Mouse (Mus musculus) neural tube, embryonic 12.5 days (tissue): ENCODE data around the gene Olfr1032. TPM values are rescaled to one million over a fixed set of nuclear protein-coding genes. Genes with fewer than 3 reads are reported as not detected.
"Not testable (repeated sequence)": the region's sequence is repeated elsewhere in the genome, so short reads cannot be mapped to it uniquely, and the experiment has no call there.

Source experiments
- ATAC-seq: fragments of 200-750 bp; cut with Nextera tagmentation; 2 replicates; pipeline ENCODE4 v1.8.0; 2017; ENCODE audit warnings: low read depth, mild to moderate bottlenecking, moderate TSS enrichment, moderate library complexity; ENCODE audit not compliant: low FRiP score
- H3K27ac ChIP-seq: fragments of 300-500 bp; sonication (generic); 2 replicates; pipeline ENCODE4 v1.5.1; 2016
- H3K27me3 ChIP-seq: fragments of 300-500 bp; sonication (generic); replicated peaks from 2 replicates; pipeline ENCODE4 v1.6.1; 2016; ENCODE audit warnings: mild to moderate bottlenecking
- H3K36me3 ChIP-seq: fragments of 300-500 bp; sonication (generic); 2 replicates; pipeline ENCODE4 v1.6.1; 2016; ENCODE audit warnings: mild to moderate bottlenecking
- H3K4me1 ChIP-seq: fragments of 300-500 bp; sonication (generic); 2 replicates; pipeline ENCODE4 v1.6.1; 2016
- H3K4me2 ChIP-seq: fragments of 300-500 bp; sonication (generic); replicated peaks from 2 replicates; pipeline ENCODE4 v1.6.1; 2016; ENCODE audit warnings: mild to moderate bottlenecking
- H3K4me3 ChIP-seq: fragments of 300-500 bp; sonication (generic); 2 replicates; pipeline ENCODE4 v1.5.1; 2016
- H3K9ac ChIP-seq: fragments of 300-500 bp; sonication (generic); 2 replicates; pipeline ENCODE4 v1.6.1; 2016; ENCODE audit warnings: mild to moderate bottlenecking
- H3K9me3 ChIP-seq: fragments of 300-500 bp; sonication (generic); 2 replicates; pipeline ENCODE4 v1.6.1; 2016; ENCODE audit warnings: mild to moderate bottlenecking
- WGBS: fragments of 180-500 bp; shearing (Covaris S2); methylation state at CpG from one replicate; pipeline ENCODE4 v1.1.7; 2016; 5-methylcytosine and 5-hydroxymethylcytosine counted together
- polyA plus RNA-seq: library from polyadenylated mRNA; unstranded; fragments of >200 nt; fragmentation: Nextera tagmentation; extraction: Ambion mirVana; gene quantifications from 2 replicates; pipeline ENCODE4 v1.2.1, GENCODE M21; 2016

The Olfr1032 gene
- polyA plus RNA-seq: not detected in 2 replicates

GRCm38 (mm10) chr2:86005240-86005639 is at the start of gene Olfr1032:
Olfr1032 (plus strand) TSS chr2:86005540.
- Histone ChIP-seq H3K4me3 (no peak within 1 kb of the TSS), H3K36me3 (no peaks in the 10 kb centered on the region), H3K27me3 (no peaks in the 10 kb centered on the region), H3K4me2 (no peak within 1 kb of the TSS), H3K9me3 (no peaks in the 10 kb centered on the region), H3K9ac (no peak within 1 kb of the TSS), H3K4me1 (no peaks in the 10 kb centered on the region), H3K27ac (no peak within 1 kb of the TSS)
- 89% methylated on average over 7 of the region's 7 CpGs for WGBS
- ATAC-seq: no peak

DNA sequence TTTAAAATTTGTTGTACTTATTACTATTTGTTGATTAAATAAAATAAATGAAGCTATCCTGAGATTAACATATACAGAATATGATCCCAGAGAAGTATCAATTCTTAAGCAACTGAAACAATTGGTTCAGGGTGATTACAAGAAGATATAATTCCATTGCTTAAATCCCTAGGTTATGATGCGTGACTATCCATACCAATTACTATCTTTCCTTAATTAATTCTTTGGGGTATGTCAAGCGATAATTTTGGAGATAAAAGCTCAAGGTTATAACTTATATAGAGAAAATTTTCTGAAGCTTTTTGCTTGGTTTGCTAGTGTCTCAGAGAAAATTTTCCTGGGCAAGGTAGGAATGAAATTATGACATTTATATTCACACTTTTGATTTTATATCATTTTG is 31.7 kb upstream of the Olfr1032 start, which contains the start of gene Olfr1029:
Gene Olfr1029 (plus strand): TSS at position 301 of the 400 bp plus-strand sequence.
- H3K36me3 ChIP-seq: no peaks in the 10 kb centered on the region
- no peak for ATAC-seq
- H3K4me3 ChIP-seq: no peak within 1 kb of the TSS
- no peak within 1 kb of the TSS for H3K27ac ChIP-seq
- 88% methylated on average over 2 of the region's 2 CpGs for WGBS
- no peak within 1 kb of the TSS for H3K4me2 ChIP-seq
- H3K9me3 ChIP-seq: no peaks in the 10 kb centered on the region
- no peaks in the 10 kb centered on the region for H3K27me3 ChIP-seq
- H3K4me1 ChIP-seq: no peaks in the 10 kb centered on the region
- H3K9ac ChIP-seq: no peak within 1 kb of the TSS

GRCm38 (mm10) chr2:85978976-85979375 is 26.4 kb upstream of the Olfr1032 start, which contains the start of gene Olfr1030:
Olfr1030 (plus strand) TSS chr2:85979276.
- 71% methylated on average over 1 of the region's 1 CpGs for WGBS

DNA sequence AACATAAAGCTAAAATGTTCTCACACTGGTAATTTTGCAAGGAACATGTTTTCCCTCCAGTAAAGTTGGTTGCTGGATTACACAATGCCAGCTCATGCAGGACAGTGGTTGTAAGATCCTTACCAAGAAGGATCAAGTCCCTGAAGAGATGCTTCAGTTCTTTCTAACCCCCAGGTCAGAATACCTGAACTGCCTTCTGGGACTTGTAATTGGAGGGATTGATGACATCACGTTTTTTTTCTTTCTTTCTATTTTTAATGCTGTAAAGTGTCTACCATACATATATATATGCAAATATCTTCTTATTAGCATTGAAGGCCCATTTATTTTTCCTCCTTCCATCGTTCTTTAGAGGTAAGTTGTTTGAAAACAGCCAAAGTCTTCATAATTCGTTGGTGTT is 15.3 kb upstream of the Olfr1032 start, which contains the start of gene Olfr1031:
Gene Olfr1031 (plus strand): TSS at position 301 of the 400 bp plus-strand sequence.
- 66% methylated on average over 3 of the region's 3 CpGs for WGBS
- Histone ChIP-seq H3K36me3 (no peaks in the 10 kb centered on the region), H3K27ac (no peak within 1 kb of the TSS), H3K9ac (no peak within 1 kb of the TSS), H3K27me3 (no peaks in the 10 kb centered on the region), H3K4me3 (no peak within 1 kb of the TSS), H3K4me2 (no peak within 1 kb of the TSS), H3K4me1 (no peaks in the 10 kb centered on the region), H3K9me3 (no peaks in the 10 kb centered on the region)
- ATAC-seq: no peak

More at GRCm38 (mm10) chr2:85978976-85979375, 26.4 kb upstream of the Olfr1032 start, which contains the start of gene Olfr1030:
- Histone ChIP-seq H3K4me2 (no peak within 1 kb of the TSS), H3K36me3 (no peaks in the 10 kb centered on the region), H3K27ac (no peak within 1 kb of the TSS), H3K27me3 (no peaks in the 10 kb centered on the region), H3K4me3 (no peak within 1 kb of the TSS), H3K9ac (no peak within 1 kb of the TSS), H3K9me3 (no peaks in the 10 kb centered on the region), H3K4me1 (no peaks in the 10 kb centered on the region)
- no peak for ATAC-seq

DNA sequence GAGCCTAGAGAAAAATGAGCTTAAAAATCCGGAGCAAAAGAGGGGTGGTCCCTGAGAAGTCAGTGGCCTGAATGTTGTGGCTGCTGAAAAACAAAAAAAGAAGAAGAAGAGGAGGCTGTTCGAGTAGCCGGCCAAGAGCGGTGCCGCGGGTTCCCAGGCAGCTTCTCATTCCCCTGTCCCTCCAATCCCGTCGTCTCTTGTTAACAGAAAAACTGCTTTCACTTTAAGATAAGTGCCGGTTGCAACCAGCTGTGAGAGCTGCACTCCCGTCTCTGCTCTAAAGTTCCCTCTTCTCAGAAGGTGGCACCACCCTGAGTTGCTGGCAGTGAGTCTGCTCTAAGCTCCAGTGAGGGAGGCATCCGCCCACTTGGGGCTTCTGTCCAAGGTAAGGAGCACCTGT is 15.1 kb downstream of the Olfr1032 start, which contains the start of gene Olfr1033:
Gene Olfr1033 (plus strand): TSS at position 228 of the 400 bp plus-strand sequence.
- not testable (repeated sequence) for H3K9ac ChIP-seq, H3K36me3 ChIP-seq, H3K4me1 ChIP-seq, ATAC-seq, H3K27ac ChIP-seq, H3K9me3 ChIP-seq, H3K27me3 ChIP-seq
- Histone ChIP-seq H3K4me2 (peak within 1 kb of the TSS; percentile 49), H3K4me3 (peak within 1 kb of the TSS; percentile 20)
- WGBS: 11% methylated on average over 11 of the region's 11 CpGs

DNA sequence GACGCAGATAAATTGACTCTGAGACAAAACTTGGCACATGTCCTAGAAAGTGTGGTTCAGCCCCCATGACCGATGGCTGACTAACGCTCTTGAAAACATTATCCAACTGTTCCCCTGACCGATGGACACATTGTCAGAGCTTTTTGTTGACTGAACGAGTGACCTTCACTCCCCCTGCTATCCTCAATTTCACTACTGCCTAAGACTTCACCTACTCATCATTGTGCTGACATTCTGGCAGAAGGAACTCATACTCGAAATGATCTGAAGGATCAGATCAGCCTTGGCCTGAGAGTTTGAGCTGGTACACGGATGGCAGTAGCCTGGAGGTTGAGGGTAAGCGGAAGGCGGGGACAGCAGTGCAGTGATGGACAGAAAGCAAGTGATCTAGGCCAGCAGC is 16.2 kb downstream of the Olfr1032 start:
- WGBS: 79% methylated on average over 6 of the region's 9 CpGs
- ATAC-seq, H3K9ac ChIP-seq, H3K4me2 ChIP-seq, H3K27ac ChIP-seq, H3K36me3 ChIP-seq, H3K9me3 ChIP-seq, H3K4me1 ChIP-seq, H3K4me3 ChIP-seq, H3K27me3 ChIP-seq: not testable (repeated sequence)

- no peak for ATAC-seq
- Histone ChIP-seq H3K36me3 (no peaks in the 10 kb centered on the region), H3K27me3 (no peaks in the 10 kb centered on the region), H3K4me2 (no peak within 1 kb of the TSS), H3K9ac (no peak within 1 kb of the TSS), H3K9me3 (no peaks in the 10 kb centered on the region), H3K4me3 (no peak within 1 kb of the TSS), H3K27ac (no peak within 1 kb of the TSS), H3K4me1 (no peaks in the 10 kb centered on the region)
Measured at GRCm38 (mm10) chr2:86045561-86045960, 40.2 kb downstream of the Olfr1032 start, which contains the start of gene Olfr1034. Olfr1034 (plus strand) TSS chr2:86045861.

- H3K27me3 ChIP-seq, H3K9me3 ChIP-seq, H3K4me2 ChIP-seq, H3K4me3 ChIP-seq, H3K27ac ChIP-seq, H3K4me1 ChIP-seq, H3K9ac ChIP-seq, H3K36me3 ChIP-seq: not testable (repeated sequence)
- ATAC-seq: peak; percentile 33; the same call in 1 of the 2 replicates
Measured at GRCm38 (mm10) chr2:86050777-86051176, 45.4 kb downstream of the Olfr1032 start.

Other genes with a start within 250 kb of the Olfr1032 start
- gene Olfr1012, start 242.8 kb upstream of the Olfr1032 start, polyA plus RNA-seq: not detected in 2 replicates
- not detected in 2 replicates for gene Olfr1013, start 238.4 kb upstream of the Olfr1032 start, polyA plus RNA-seq
- not detected in 2 replicates for gene Olfr1014, start 232.8 kb upstream of the Olfr1032 start, polyA plus RNA-seq
- gene Olfr1015, start 223.5 kb upstream of the Olfr1032 start, polyA plus RNA-seq: not detected in 2 replicates
- gene Olfr1016, start 203.0 kb upstream of the Olfr1032 start, polyA plus RNA-seq: not detected in 2 replicates
- gene Olfr1018, start 187.1 kb upstream of the Olfr1032 start, polyA plus RNA-seq: not detected in 2 replicates
- not detected in 2 replicates for gene Olfr1019, start 160.1 kb upstream of the Olfr1032 start, polyA plus RNA-seq
- gene Olfr1020, start 158.5 kb upstream of the Olfr1032 start, polyA plus RNA-seq: not detected in 2 replicates
- not detected in 2 replicates for gene Olfr1022, start 136.9 kb upstream of the Olfr1032 start, polyA plus RNA-seq
- gene Olfr1023, start 119.9 kb upstream of the Olfr1032 start, polyA plus RNA-seq: not detected in 2 replicates
- not detected in 2 replicates for gene Olfr1024, start 100.5 kb upstream of the Olfr1032 start, polyA plus RNA-seq
- gene Olfr1025-ps1, start 90.3 kb upstream of the Olfr1032 start, polyA plus RNA-seq: not detected in 2 replicates
- not detected in 2 replicates for gene Olfr1026, start 84.0 kb upstream of the Olfr1032 start, polyA plus RNA-seq
- not detected in 2 replicates for gene Olfr1028, start 55.1 kb upstream of the Olfr1032 start, polyA plus RNA-seq
- not detected in 2 replicates for gene Olfr1029, start 31.6 kb upstream of the Olfr1032 start, polyA plus RNA-seq
- not detected in 2 replicates for gene Olfr1030, start 26.3 kb upstream of the Olfr1032 start, polyA plus RNA-seq
- not detected in 2 replicates for gene Olfr1031, start 15.2 kb upstream of the Olfr1032 start, polyA plus RNA-seq
- gene Olfr1033, start 15.1 kb downstream of the Olfr1032 start, polyA plus RNA-seq: not detected in 2 replicates
- not detected in 2 replicates for gene Olfr1034, start 40.3 kb downstream of the Olfr1032 start, polyA plus RNA-seq
- gene Olfr1036, start 68.5 kb downstream of the Olfr1032 start, polyA plus RNA-seq: not detected in 2 replicates
- gene Olfr1037, start 81.8 kb downstream of the Olfr1032 start, polyA plus RNA-seq: not detected in 2 replicates
- gene Olfr1039, start 130.4 kb downstream of the Olfr1032 start, polyA plus RNA-seq: not detected in 2 replicates
- gene Olfr1040, start 141.2 kb downstream of the Olfr1032 start, polyA plus RNA-seq: not detected in 2 replicates
- not detected in 2 replicates for gene Olfr1042, start 156.3 kb downstream of the Olfr1032 start, polyA plus RNA-seq
- gene Olfr1043, start 162.0 kb downstream of the Olfr1032 start, polyA plus RNA-seq: not detected in 2 replicates
- gene Olfr1044, start 172.3 kb downstream of the Olfr1032 start, polyA plus RNA-seq: not detected in 2 replicates
- not detected in 2 replicates for gene Olfr52, start 180.1 kb downstream of the Olfr1032 start, polyA plus RNA-seq
- not detected in 2 replicates for gene Olfr1045, start 197.5 kb downstream of the Olfr1032 start, polyA plus RNA-seq
- gene Olfr1046, start 213.8 kb downstream of the Olfr1032 start, polyA plus RNA-seq: not detected in 2 replicates
- not detected in 2 replicates for gene Olfr1047, start 225.9 kb downstream of the Olfr1032 start, polyA plus RNA-seq
- gene Olfr1048, start 234.7 kb downstream of the Olfr1032 start, polyA plus RNA-seq: not detected in 2 replicates